ENCODE assay signal across 12 mouse cellular contexts in the genomic region with DNA sequence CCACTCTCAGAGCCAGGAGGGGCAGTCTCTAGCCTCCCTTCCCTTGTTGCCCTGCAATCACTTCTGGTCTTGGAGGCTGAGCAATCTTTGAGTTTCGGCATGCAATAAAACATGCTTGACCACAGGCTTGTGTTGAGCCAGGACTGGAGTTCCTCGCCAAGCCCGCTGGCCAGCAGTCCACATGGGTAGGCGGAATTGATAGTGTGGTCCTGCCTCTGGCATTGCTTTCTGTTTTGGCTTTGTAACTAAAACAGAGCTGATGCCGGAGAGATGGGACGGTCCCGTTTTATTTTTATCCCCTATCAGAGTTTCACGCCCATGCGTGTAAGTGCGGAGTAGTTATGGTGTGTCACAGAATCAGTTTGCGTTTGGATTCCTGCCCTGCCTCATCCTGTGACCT. TPM values are rescaled to one million over a fixed set of nuclear protein-coding genes. Genes with fewer than 3 reads are reported as not detected.
DNase-seq lines count a peak whose midpoint lies in the region; ATAC-seq lines count a peak whose summit lies in the region.
"Had no signal": no experiment of that assay in that cellular context is flagged by ENCODE, and none has a peak within 500 bp of the region (broad histone marks: within the 10 kb centered on the region; RNA-seq: fewer than 3 reads in every experiment).

No protein-coding gene starts in this region.

- 45% methylated on average over 11 of the region's 11 CpGs for WGBS in heart, embryonic 12.5 days

- no peak overlapping the region for H3K27ac ChIP-seq in heart, embryonic 12.5 days (ENCODE audit: poor library complexity, severe bottlenecking)
- H3K27ac ChIP-seq: hindbrain, embryonic 15.5 days; lung, embryonic 15.5 days had no signal

- no peaks in the 10 kb centered on the region for H3K9me3 ChIP-seq in heart, embryonic 12.5 days (replicated peaks)
- H3K9me3 ChIP-seq: hindbrain, embryonic 15.5 days; lung, embryonic 15.5 days had no signal

- no peaks in the 10 kb centered on the region for H3K27me3 ChIP-seq in heart, embryonic 12.5 days (replicated peaks)
- H3K27me3 ChIP-seq: hindbrain, embryonic 15.5 days; lung, embryonic 15.5 days had no signal

- no peaks in the 10 kb centered on the region for H3K36me3 ChIP-seq in heart, embryonic 12.5 days
- H3K36me3 ChIP-seq: hindbrain, embryonic 15.5 days; lung, embryonic 15.5 days had no signal

- H3K9ac ChIP-seq in heart, embryonic 12.5 days, result no peak overlapping the region
- H3K9ac ChIP-seq: hindbrain, embryonic 15.5 days; lung, embryonic 15.5 days had no signal

- no peak overlapping the region for H3K4me3 ChIP-seq in heart, embryonic 12.5 days
- H3K4me3 ChIP-seq: hindbrain, embryonic 15.5 days; lung, embryonic 15.5 days had no signal

- H3K4me2 ChIP-seq in heart, embryonic 12.5 days, result peak overlapping the region; percentile 51
- H3K4me2 ChIP-seq: hindbrain, embryonic 15.5 days; lung, embryonic 15.5 days had no signal

- H3K4me1 ChIP-seq in heart, embryonic 12.5 days (replicated peaks), result peaks cover 15% of the 10 kb centered on the region

- ATAC-seq in heart, embryonic 12.5 days (ENCODE audit: insufficient number of reproducible peaks, low FRiP score), result no peak
- no peak for ATAC-seq in erythroblast, adult 5-6 weeks (replicated peaks; ENCODE audit: low FRiP score, poor library complexity, severe bottlenecking)
- ATAC-seq: CD4-positive, CD25-positive, alpha-beta regulatory T cell, adult 4 months had no signal

- peak; percentile 14 for DNase-seq in kidney, postnatal 10 days
- DNase-seq in kidney, adult 8-10 months, result no peak
- DNase-seq in gastrocnemius, adult 18-20 months (ENCODE audit: low spot score), result peak; percentile 81
- peak; percentile 55 for DNase-seq in lung, postnatal 36 days
- no peak for DNase-seq in embryo, embryonic 10 days (ENCODE audit: low spot score)
- no peak for DNase-seq in right cerebral cortex, postnatal 14 days

RNA-seq across cellular contexts. Expression of a gene that starts 28.4 kb away (rescaled TPM):
- 1 to 10 TPM; 3.4 to 5.6 TPM for total RNA-seq in gastrocnemius, adult 18-20 months (2021)
- 40.6 and 47.4 TPM in 2 replicates for polyA plus RNA-seq in heart, embryonic 12.5 days (2016; fragmentation: Nextera tagmentation; extraction: Ambion mirVana)
- not detected in 2 replicates for total RNA-seq in erythroblast, adult 5-6 weeks (2015; ENCODE audit: low replicate concordance)
- not detected in 2 replicates for total RNA-seq in erythroblast, adult 5-6 weeks (2017; ENCODE audit: low replicate concordance)
- total RNA-seq: monocyte, adult 5-6 weeks had no signal
- polyA plus RNA-seq: CD4-positive, CD25-positive, alpha-beta regulatory T cell, adult 4 months had no signal

Comparison
In these comparisons a context has a peak if more than half of its experiments do, and no peak if none do; other contexts are left out.
1. DNase-seq: peak in kidney, postnatal 10 days (single experiment), gastrocnemius, adult 18-20 months (single experiment) and lung, postnatal 36 days (single experiment); none in kidney, adult 8-10 months (0 of 2), embryo, embryonic 10 days (single experiment) and right cerebral cortex, postnatal 14 days (single experiment).
2. RNA of a gene that starts 28.4 kb away (total RNA-seq): 3.4 to 5.6 TPM in gastrocnemius, adult 18-20 months; not detected in erythroblast, adult 5-6 weeks; every median in the first group is over 4 times any median in the second.